Mouse (Mus musculus) 416B (cell line): ENCODE measurements at regions not wholly inside any gene's neighbourhood (a gene's known extent, or its start where the extent isn't known, plus 50 kb on each side); places are given as distances from the start of the nearest gene placed in this dataset.

Experiments used
- DNase-seq: peaks from one replicate; pipeline ENCODE4 v3.0.0; 2011; ENCODE audit warnings: low read depth

GRCm38 (mm10) chr12:50698613-50699442, 49.9 kb upstream of the Prkd1 start:
- no peak for DNase-seq
